Mouse (Mus musculus) hindbrain, embryonic 15.5 days (tissue): ENCODE data around the gene Defb29. TPM values are rescaled to one million over a fixed set of nuclear protein-coding genes. Genes with fewer than 3 reads are reported as not detected.

Source experiments
- ATAC-seq: fragments of 200-750 bp; cut with Nextera tagmentation; 2 replicates; pipeline ENCODE4 v1.8.0; 2017; ENCODE audit warnings: low read depth, moderate number of reproducible peaks, moderate TSS enrichment; ENCODE audit not compliant: low FRiP score
- H3K27ac ChIP-seq: fragments of 300-500 bp; sonication (generic); replicated peaks from 2 replicates; pipeline ENCODE4 v1.5.1; 2015; ENCODE audit warnings: mild to moderate bottlenecking, inconsistent platforms
- H3K27me3 ChIP-seq: fragments of 300-500 bp; sonication (generic); 2 replicates; pipeline ENCODE4 v1.6.1; 2015; ENCODE audit warnings: control low read depth, inconsistent platforms
- H3K36me3 ChIP-seq: fragments of 300-500 bp; sonication (generic); 2 replicates; pipeline ENCODE4 v1.6.1; 2015; ENCODE audit warnings: control low read depth, inconsistent platforms
- H3K4me1 ChIP-seq: fragments of 300-500 bp; sonication (generic); replicated peaks from 2 replicates; pipeline ENCODE4 v1.6.1; 2015; ENCODE audit warnings: control low read depth, inconsistent platforms
- H3K4me2 ChIP-seq: fragments of 300-500 bp; sonication (generic); 2 replicates; pipeline ENCODE4 v1.6.1; 2015; ENCODE audit warnings: moderate library complexity, mild to moderate bottlenecking, inconsistent platforms
- H3K4me3 ChIP-seq: fragments of 300-500 bp; sonication (generic); 2 replicates; pipeline ENCODE4 v1.5.1; 2015; ENCODE audit warnings: mild to moderate bottlenecking, inconsistent platforms
- H3K9ac ChIP-seq: fragments of 300-500 bp; sonication (generic); 2 replicates; pipeline ENCODE4 v1.6.1; 2015; ENCODE audit warnings: inconsistent platforms
- H3K9me3 ChIP-seq: fragments of 300-500 bp; sonication (generic); 2 replicates; pipeline ENCODE4 v1.6.1; 2016; ENCODE audit warnings: control low read depth, inconsistent platforms
- WGBS: fragments of 180-500 bp; shearing (Covaris S2); methylation state at CpG from one replicate; pipeline ENCODE4 v1.1.7; 2015; 5-methylcytosine and 5-hydroxymethylcytosine counted together
- polyA plus RNA-seq: library from polyadenylated mRNA; unstranded; fragments of >200 nt; fragmentation: Nextera tagmentation; extraction: Ambion mirVana; gene quantifications from 2 replicates; pipeline ENCODE4 v1.2.1, GENCODE M21; 2015

Gene Defb29
- polyA plus RNA-seq, 1 experiment from 2014 or later: not detected

GRCm38 (mm10) chr2:152498020-152498419 is 41.9 kb downstream of the Defb29 start:
- ATAC-seq: no peak
- Histone ChIP-seq H3K4me1 (no peaks in the 10 kb centered on the region), H3K4me3 (no peak overlapping the region), H3K36me3 (no peaks in the 10 kb centered on the region), H3K9ac (no peak overlapping the region), H3K27ac (no peak overlapping the region), H3K9me3 (no peaks in the 10 kb centered on the region), H3K4me2 (no peak overlapping the region), H3K27me3 (no peaks in the 10 kb centered on the region)
- 77% methylated on average over 6 of the region's 6 CpGs for WGBS

GRCm38 (mm10) chr2:152493151-152493550 is 46.7 kb downstream of the Defb29 start:
- ATAC-seq: no peak
- WGBS: 72% methylated on average over 6 of the region's 6 CpGs

GRCm38 (mm10) chr2:152490038-152490437 is 49.9 kb downstream of the Defb29 start, which contains the start of gene Defb22:
TSS of gene Defb22 (minus strand) at chr2:152490138.
- no peak within 1 kb of the TSS for H3K9ac ChIP-seq
- no peaks in the 10 kb centered on the region for H3K4me1 ChIP-seq
- H3K27ac ChIP-seq: no peak within 1 kb of the TSS
- no peak within 1 kb of the TSS for H3K4me3 ChIP-seq
- H3K36me3 ChIP-seq: no peaks in the 10 kb centered on the region
- H3K4me2 ChIP-seq: no peak within 1 kb of the TSS
- no peaks in the 10 kb centered on the region for H3K27me3 ChIP-seq
- ATAC-seq: no peak
- H3K9me3 ChIP-seq: no peaks in the 10 kb centered on the region

More at GRCm38 (mm10) chr2:152493151-152493550, 46.7 kb downstream of the Defb29 start:
- Histone ChIP-seq H3K9ac (no peak overlapping the region), H3K27ac (no peak overlapping the region), H3K27me3 (no peaks in the 10 kb centered on the region), H3K4me3 (no peak overlapping the region), H3K4me2 (no peak overlapping the region), H3K4me1 (no peaks in the 10 kb centered on the region), H3K36me3 (no peaks in the 10 kb centered on the region), H3K9me3 (no peaks in the 10 kb centered on the region)

Other genes starting within 250 kb of the Defb29 start
- 32.1 and 36.5 TPM in 2 replicates for gene Tbc1d20, start 246.3 kb downstream of the Defb29 start, polyA plus RNA-seq
- gene Rbck1, start 207.4 kb downstream of the Defb29 start, polyA plus RNA-seq: 95.3 and 103 TPM in 2 replicates
- gene Trib3, start 196.1 kb downstream of the Defb29 start, polyA plus RNA-seq: 1.8 TPM in 2 replicates
- 50.6 and 60.3 TPM in 2 replicates for gene Nrsn2, start 163.5 kb downstream of the Defb29 start, polyA plus RNA-seq
- gene Sox12, start 142.0 kb downstream of the Defb29 start, polyA plus RNA-seq: 13.8 and 14.9 TPM in 2 replicates
- gene Zcchc3, start 125.1 kb downstream of the Defb29 start, polyA plus RNA-seq: 18.6 TPM in 2 replicates
- 2.2 and 2.3 TPM in 2 replicates for gene 6820408C15Rik, start 124.5 kb downstream of the Defb29 start, polyA plus RNA-seq
- gene Defb23, start 75.5 kb downstream of the Defb29 start, polyA plus RNA-seq: not detected in 2 replicates
- not detected in 2 replicates for gene Defb20, start 63.0 kb downstream of the Defb29 start, polyA plus RNA-seq
- not detected in 2 replicates for gene Defb22, start 50.0 kb downstream of the Defb29 start, polyA plus RNA-seq
- not detected in 2 replicates for gene Defb26, start 28.4 kb downstream of the Defb29 start, polyA plus RNA-seq
- not detected in 2 replicates for gene Defb28, start 21.8 kb downstream of the Defb29 start, polyA plus RNA-seq
- gene Gm17416, start 29.2 kb upstream of the Defb29 start, polyA plus RNA-seq: not detected in 2 replicates
- not detected in 2 replicates for gene Defb21, start 32.6 kb upstream of the Defb29 start, polyA plus RNA-seq
- not detected in 2 replicates for gene Defb19, start 40.2 kb upstream of the Defb29 start, polyA plus RNA-seq
- not detected in 2 replicates for gene Defb45, start 59.3 kb upstream of the Defb29 start, polyA plus RNA-seq
- gene Defb36, start 64.2 kb upstream of the Defb29 start, polyA plus RNA-seq: not detected in 2 replicates
- gene Defb25, start 83.0 kb upstream of the Defb29 start, polyA plus RNA-seq: not detected in 2 replicates
- gene Rem1, start 86.9 kb upstream of the Defb29 start, polyA plus RNA-seq: 0.52 and 0.72 TPM in 2 replicates
- gene H13, start 129.4 kb upstream of the Defb29 start, polyA plus RNA-seq: 166 and 177 TPM in 2 replicates
- 32.6 and 37.3 TPM in 2 replicates for gene Mcts2, start 146.9 kb upstream of the Defb29 start, polyA plus RNA-seq
- 55.3 and 57.5 TPM in 2 replicates for gene Id1, start 196.2 kb upstream of the Defb29 start, polyA plus RNA-seq
- 6.3 TPM in 2 replicates for gene Cox4i2, start 214.1 kb upstream of the Defb29 start, polyA plus RNA-seq